Mouse (Mus musculus): ENCODE results near the gene Fhad1. TPM values are rescaled to one million over a fixed set of nuclear protein-coding genes. Genes with fewer than 3 reads are reported as not detected.

Gene Fhad1
- polyA plus RNA-seq (2012; rRNA removed; ENCODE audit: low replicate concordance), result 0.07 and 0.09 TPM in 2 replicates

GRCm38 (mm10) chr4:142014659-142015608, at the start of gene Fhad1:
Gene Fhad1 (minus strand): TSS chr4:142015082.

GRCm38 (mm10) chr4:141874601-141875460, 140.1 kb downstream of the Fhad1 start, which contains the start of gene Efhd2:
Gene Efhd2 (minus strand): TSS chr4:141874920.

DNA sequence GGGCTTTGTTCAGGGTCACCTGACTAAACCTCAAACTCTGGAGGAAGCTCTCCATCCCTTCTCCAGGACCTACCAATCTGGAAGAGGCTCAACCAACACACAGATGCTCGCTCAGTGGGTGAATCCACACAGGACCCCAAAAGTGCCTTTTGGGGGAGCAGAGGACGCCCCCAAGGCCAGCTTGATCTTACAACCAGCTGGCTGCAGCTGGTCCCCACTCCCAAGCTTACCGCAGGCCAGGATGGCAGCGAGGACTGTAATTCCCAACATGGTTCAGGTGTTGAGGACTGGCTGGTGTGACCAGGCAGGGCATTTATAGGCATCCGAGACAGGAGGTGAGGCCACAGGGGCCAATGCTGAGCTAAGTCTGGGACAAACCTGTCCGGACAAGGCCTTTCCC, 168.9 kb downstream of the Fhad1 start, which contains the start of gene Ctrc:
Gene Ctrc, minus strand, starts transcription at position 361 of the 400 bp plus-strand sequence.

Other genes with a start within 250 kb of the Fhad1 start
- 4.8 and 5.4 TPM in 2 replicates for gene Dnajc16, start 224.2 kb downstream of the Fhad1 start, polyA plus RNA-seq (2012; rRNA removed; ENCODE audit: low replicate concordance)
- gene Casp9, start 221.5 kb downstream of the Fhad1 start, polyA plus RNA-seq (2012; rRNA removed; ENCODE audit: low replicate concordance), result 10.8 and 11.4 TPM in 2 replicates
- 30.4 and 13,779 TPM in 2 replicates for gene Cela2a, start 188.9 kb downstream of the Fhad1 start, polyA plus RNA-seq (2012; rRNA removed; ENCODE audit: low replicate concordance)
- gene Ctrc, start 168.7 kb downstream of the Fhad1 start, polyA plus RNA-seq (2012; rRNA removed; ENCODE audit: low replicate concordance), result 0.39 and 112 TPM in 2 replicates
- 181 and 429 TPM in 2 replicates for gene Efhd2, start 140.2 kb downstream of the Fhad1 start, polyA plus RNA-seq (2012; rRNA removed; ENCODE audit: low replicate concordance)
- 38.7 and 40.3 TPM in 2 replicates for gene Tmem51, start 69.2 kb upstream of the Fhad1 start, polyA plus RNA-seq (2012; rRNA removed; ENCODE audit: low replicate concordance)
- 11.6 and 15.0 TPM in 2 replicates for gene Kazn, start 224.3 kb upstream of the Fhad1 start, polyA plus RNA-seq (2012; rRNA removed; ENCODE audit: low replicate concordance)

Data from duodenum, adult 2 months (tissue).